Mouse (Mus musculus) lung, embryonic 16.5 days (tissue): ENCODE data around the gene Ccdc74a. TPM values are rescaled to one million over a fixed set of nuclear protein-coding genes. Genes with fewer than 3 reads are reported as not detected.

Experiments
- ATAC-seq: fragments of 200-750 bp; cut with Nextera tagmentation; 2 replicates; pipeline ENCODE4 v1.8.0; 2017; ENCODE audit warnings: low read depth, mild to moderate bottlenecking, moderate library complexity
- H3K27ac ChIP-seq: fragments of 300-500 bp; sonication (generic); 2 replicates; pipeline ENCODE4 v1.5.1; 2014; ENCODE audit warnings: mild to moderate bottlenecking, control low read depth, low read length
- H3K27me3 ChIP-seq: fragments of 300-500 bp; sonication (generic); 2 replicates; pipeline ENCODE4 v1.6.1; 2014; ENCODE audit warnings: low read depth, low read length, mixed read lengths; ENCODE audit not compliant: control insufficient read depth, insufficient read depth
- H3K36me3 ChIP-seq: fragments of 300-500 bp; sonication (generic); 2 replicates; pipeline ENCODE4 v1.6.1; 2014; ENCODE audit warnings: low read length; ENCODE audit not compliant: control insufficient read depth, insufficient read depth
- H3K4me1 ChIP-seq: fragments of 300-500 bp; sonication (generic); replicated peaks from 2 replicates; pipeline ENCODE4 v1.6.1; 2014; ENCODE audit warnings: low read length, mixed read lengths; ENCODE audit not compliant: control insufficient read depth, insufficient read depth
- H3K4me2 ChIP-seq: fragments of 300-500 bp; sonication (generic); 2 replicates; pipeline ENCODE4 v1.6.1; 2014; ENCODE audit warnings: low read depth, low read length, control low read depth
- H3K4me3 ChIP-seq: fragments of 300-500 bp; sonication (generic); 2 replicates; pipeline ENCODE4 v1.5.1; 2014; ENCODE audit warnings: mild to moderate bottlenecking, low read length, control low read depth
- H3K9ac ChIP-seq: fragments of 300-500 bp; sonication (generic); 2 replicates; pipeline ENCODE4 v1.6.1; 2014; ENCODE audit warnings: low read length, control low read depth
- H3K9me3 ChIP-seq: fragments of 300-500 bp; sonication (generic); 2 replicates; pipeline ENCODE4 v1.6.1; 2016; ENCODE audit warnings: low read length; ENCODE audit not compliant: control insufficient read depth
- WGBS: fragments of 180-500 bp; shearing (Covaris S2); extraction: QIAGEN DNeasy Blood & Tissue Kit; methylation state at CpG from one replicate; pipeline ENCODE4 v1.1.7; 2014; 5-methylcytosine and 5-hydroxymethylcytosine counted together
- polyA plus RNA-seq: library from polyadenylated mRNA; unstranded; fragments of >200 nt; fragmentation: Nextera tagmentation; extraction: Ambion mirVana; gene quantifications from 2 replicates; pipeline ENCODE4 v1.2.1, GENCODE M21; 2015

Gene Ccdc74a
- polyA plus RNA-seq, 1 experiment from 2014 or later = 9.1 TPM

- Histone ChIP-seq H3K9ac (no peak overlapping the region), H3K4me1 (no peaks in the 10 kb centered on the region), H3K27me3 (no peaks in the 10 kb centered on the region), H3K9me3 (no peaks in the 10 kb centered on the region), H3K36me3 (peaks cover 56% of the 10 kb centered on the region), H3K4me2 (no peak overlapping the region), H3K27ac (no peak overlapping the region), H3K4me3 (no peak overlapping the region)
- WGBS = 86% methylated on average over 9 of the region's 9 CpGs
- no peak for ATAC-seq
Measured at GRCm38 (mm10) chr16:17638036-17638628, 8.1 kb upstream of the Ccdc74a start.

DNA sequence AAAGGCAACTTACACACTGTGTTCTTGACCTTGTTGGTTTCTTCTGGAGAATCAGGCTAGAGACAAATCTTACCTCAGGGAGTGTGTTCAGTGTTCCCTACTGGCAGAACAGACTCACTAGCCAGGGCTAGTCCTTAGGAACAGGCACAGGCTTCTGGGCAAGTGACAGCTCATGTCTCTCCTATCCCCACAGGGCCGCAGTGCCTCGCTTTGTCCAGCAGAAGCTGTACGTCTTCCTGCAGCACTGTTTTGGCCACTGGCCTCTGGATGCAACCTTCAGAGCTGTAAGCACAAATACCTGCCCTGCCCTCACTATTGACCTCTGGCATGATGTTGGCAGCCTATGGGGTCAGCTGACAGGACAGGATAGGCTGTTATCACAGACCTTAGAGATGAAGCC lies 7.2 kb upstream of the Ccdc74a start:
- WGBS = 87% methylated on average over 3 of the region's 3 CpGs

GRCm38 (mm10) chr16:17639951-17640350 lies 6.3 kb upstream of the Ccdc74a start:
- no peak overlapping the region for H3K27ac ChIP-seq
- H3K36me3 ChIP-seq = peaks cover 55% of the 10 kb centered on the region

More for the DNA sequence above, 7.2 kb upstream of the Ccdc74a start:
- H3K4me1 ChIP-seq = no peaks in the 10 kb centered on the region
- no peak overlapping the region for H3K4me2 ChIP-seq
- H3K27me3 ChIP-seq = no peaks in the 10 kb centered on the region
- no peak overlapping the region for H3K4me3 ChIP-seq
- H3K27ac ChIP-seq = no peak overlapping the region
- ATAC-seq = no peak
- no peak overlapping the region for H3K9ac ChIP-seq
- peaks cover 59% of the 10 kb centered on the region for H3K36me3 ChIP-seq
- H3K9me3 ChIP-seq = no peaks in the 10 kb centered on the region

DNA sequence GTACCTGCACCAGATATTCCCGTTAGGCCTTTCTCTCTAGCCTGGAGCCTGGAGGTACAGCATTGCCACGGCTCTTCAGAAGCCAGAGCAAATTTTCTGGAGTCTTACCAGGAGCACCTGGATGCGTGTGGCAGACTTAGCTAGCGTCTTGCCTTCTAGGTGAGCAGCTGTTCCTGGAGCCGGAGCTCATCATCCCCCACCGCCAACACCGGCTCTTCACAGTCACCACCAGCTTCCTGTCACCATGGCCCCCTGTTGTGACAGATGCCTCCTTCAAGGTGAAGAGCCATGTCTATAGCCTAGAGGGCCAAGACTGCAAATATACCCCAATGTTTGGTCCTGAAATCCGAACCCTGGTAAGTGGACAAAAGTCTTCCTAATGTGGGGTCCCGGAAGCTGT lies 5.6 kb upstream of the Ccdc74a start:
- H3K36me3 ChIP-seq = peaks cover 53% of the 10 kb centered on the region
- ATAC-seq = no peak
- 91% methylated on average over 9 of the region's 9 CpGs for WGBS
- no peaks in the 10 kb centered on the region for H3K27me3 ChIP-seq
- H3K4me3 ChIP-seq = no peak overlapping the region
- no peak overlapping the region for H3K9ac ChIP-seq
- no peaks in the 10 kb centered on the region for H3K4me1 ChIP-seq
- no peak overlapping the region for H3K27ac ChIP-seq
- no peaks in the 10 kb centered on the region for H3K9me3 ChIP-seq
- no peak overlapping the region for H3K4me2 ChIP-seq

More at GRCm38 (mm10) chr16:17639951-17640350, 6.3 kb upstream of the Ccdc74a start:
- Histone ChIP-seq H3K4me3 (no peak overlapping the region), H3K4me1 (no peaks in the 10 kb centered on the region), H3K27me3 (no peaks in the 10 kb centered on the region), H3K9ac (no peak overlapping the region), H3K9me3 (no peaks in the 10 kb centered on the region), H3K4me2 (no peak overlapping the region)
- no peak for ATAC-seq
- WGBS = 89% methylated on average over 6 of the region's 6 CpGs

- Histone ChIP-seq H3K4me2 (no peak overlapping the region), H3K4me1 (peaks cover 3% of the 10 kb centered on the region), H3K27me3 (no peaks in the 10 kb centered on the region), H3K9me3 (no peaks in the 10 kb centered on the region), H3K4me3 (no peak overlapping the region), H3K27ac (no peak overlapping the region), H3K9ac (no peak overlapping the region), H3K36me3 (peaks cover 51% of the 10 kb centered on the region)
- no peak for ATAC-seq
- 83% methylated on average over 6 of the region's 6 CpGs for WGBS
Measured at GRCm38 (mm10) chr16:17641301-17641700, 5.0 kb upstream of the Ccdc74a start.

GRCm38 (mm10) chr16:17642311-17642710 lies 4.0 kb upstream of the Ccdc74a start:
- H3K27me3 ChIP-seq = no peaks in the 10 kb centered on the region
- peaks cover 51% of the 10 kb centered on the region for H3K36me3 ChIP-seq
- peaks cover 9% of the 10 kb centered on the region for H3K4me1 ChIP-seq
- WGBS = 88% methylated on average over 8 of the region's 8 CpGs
- no peak overlapping the region for H3K27ac ChIP-seq
- no peak overlapping the region for H3K4me2 ChIP-seq
- no peak overlapping the region for H3K4me3 ChIP-seq
- ATAC-seq = no peak
- no peak overlapping the region for H3K9ac ChIP-seq
- no peaks in the 10 kb centered on the region for H3K9me3 ChIP-seq

DNA sequence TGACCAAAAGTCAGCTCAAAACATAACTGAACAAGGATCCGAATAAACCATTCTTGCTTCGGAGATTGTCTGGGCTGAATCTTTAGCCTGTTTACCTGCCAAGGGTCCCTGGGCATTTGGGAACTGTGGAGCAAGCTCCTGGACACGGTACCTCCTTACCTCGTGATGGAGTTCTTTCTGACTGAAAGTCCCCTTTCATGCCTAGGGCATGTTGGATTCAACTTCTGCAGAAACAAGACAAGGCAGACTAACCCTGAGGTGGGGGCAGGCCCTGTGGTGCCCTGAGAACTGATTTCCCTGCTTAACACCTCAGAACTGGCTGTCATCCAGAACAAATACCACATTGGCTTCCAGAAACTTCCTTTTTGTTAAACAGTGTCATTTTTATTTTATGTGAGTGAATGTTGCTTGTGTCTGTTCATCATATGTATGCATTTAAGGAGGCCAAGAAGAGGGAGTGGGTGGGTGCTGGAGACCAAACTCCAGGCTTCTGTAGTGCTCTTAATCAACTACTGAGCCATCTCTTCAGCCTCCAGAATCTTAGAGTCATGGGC lies 2.8 kb upstream of the Ccdc74a start:
- H3K36me3 ChIP-seq = peaks cover 42% of the 10 kb centered on the region

DNA sequence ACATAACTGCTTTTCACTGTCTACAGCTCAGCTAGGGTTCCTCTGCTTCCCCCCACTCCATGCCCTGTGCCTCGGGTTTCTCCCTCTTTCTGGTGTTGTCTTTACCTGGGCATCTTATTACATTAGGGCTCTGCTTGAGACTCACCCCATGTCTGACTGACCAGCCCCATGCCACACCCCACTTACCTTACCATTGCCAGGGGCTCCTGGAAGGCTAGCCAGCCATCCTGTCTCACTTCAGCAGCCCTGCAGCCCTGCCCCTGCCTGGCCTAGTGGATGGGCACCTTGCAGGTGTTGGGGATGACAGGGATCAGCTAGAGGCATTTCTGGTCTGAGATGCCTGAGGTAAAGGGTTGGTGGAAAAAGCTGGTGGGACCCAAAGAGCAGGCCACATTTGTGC lies 886 bp downstream of the Ccdc74a start:
- Histone ChIP-seq H3K27me3 (no peaks in the 10 kb centered on the region), H3K4me1 (peaks cover 9% of the 10 kb centered on the region), H3K27ac (no peak overlapping the region), H3K36me3 (peaks cover 19% of the 10 kb centered on the region), H3K9me3 (no peaks in the 10 kb centered on the region), H3K4me2 (peak overlapping the region; percentile 94), H3K4me3 (peak overlapping the region; percentile 58; the same call in 1 of the 2 replicates), H3K9ac (peak overlapping the region; percentile 72; the same call in 1 of the 2 replicates)
- 21% methylated on average over 1 of the region's 1 CpGs for WGBS
- ATAC-seq = no peak

More for the DNA sequence above, 2.8 kb upstream of the Ccdc74a start:
- peaks cover 9% of the 10 kb centered on the region for H3K4me1 ChIP-seq
- no peak overlapping the region for H3K27ac ChIP-seq
- no peak overlapping the region for H3K9ac ChIP-seq
- H3K9me3 ChIP-seq = no peaks in the 10 kb centered on the region
- ATAC-seq = no peak
- no peak overlapping the region for H3K4me3 ChIP-seq
- 90% methylated on average over 4 of the region's 4 CpGs for WGBS
- H3K27me3 ChIP-seq = no peaks in the 10 kb centered on the region
- H3K4me2 ChIP-seq = no peak overlapping the region

GRCm38 (mm10) chr16:17647566-17648340 lies 1.5 kb downstream of the Ccdc74a start:
- 71% methylated on average over 10 of the region's 10 CpGs for WGBS
- H3K9me3 ChIP-seq = no peaks in the 10 kb centered on the region
- H3K27me3 ChIP-seq = no peaks in the 10 kb centered on the region
- peaks cover 9% of the 10 kb centered on the region for H3K4me1 ChIP-seq
- no peak overlapping the region for H3K4me3 ChIP-seq
- no peak overlapping the region for H3K27ac ChIP-seq
- no peak for ATAC-seq
- H3K36me3 ChIP-seq = peaks cover 16% of the 10 kb centered on the region
- H3K9ac ChIP-seq = no peak overlapping the region
- H3K4me2 ChIP-seq = no peak overlapping the region
